Mouse (Mus musculus) gastrocnemius, postnatal 4 days (tissue): ENCODE data around the gene Poc1a. TPM values are rescaled to one million over a fixed set of nuclear protein-coding genes. Genes with fewer than 3 reads are reported as not detected.

Experiments
- DNase-seq, 2 experiments: peaks; one replicate each; pipeline ENCODE4 v3.0.0; 2021 to 2022; ENCODE audit warnings: low spot score in 2 of 2, mixed read lengths in 2 of 2
- total RNA-seq, 2 experiments: library from RNA; stranded (reverse); gene quantifications; 2 replicates each; pipeline ENCODE4 v1.2.3; 2021

Gene Poc1a
- total RNA-seq, 2 experiments from 2014 or later: 5.4 to 5.8 TPM

GRCm38 (mm10) chr9:106361140-106361539 is 80.3 kb downstream of the Poc1a start:
- no peak for DNase-seq

- DNase-seq: no peak
Observed at GRCm38 (mm10) chr9:106365333-106365732, 84.5 kb downstream of the Poc1a start.

DNA sequence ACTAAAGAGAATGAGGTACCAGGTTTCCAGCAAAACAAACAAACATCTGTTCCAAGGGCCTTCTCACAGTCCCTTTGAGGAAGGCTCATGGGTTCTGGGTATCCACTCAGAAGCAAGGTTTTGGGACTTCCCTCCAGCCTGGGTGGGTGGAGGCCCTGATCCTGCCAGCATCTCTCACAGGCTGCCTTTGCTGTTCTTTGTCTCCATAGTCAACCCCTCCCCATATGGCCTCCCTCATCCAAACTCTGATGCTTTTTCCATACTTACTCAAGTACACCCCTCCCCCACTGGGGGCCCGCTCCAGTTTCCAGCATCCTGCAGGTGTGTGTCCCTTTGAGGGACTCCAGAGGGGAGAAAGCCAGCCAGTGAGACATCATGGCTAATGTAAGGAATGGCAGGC is 85.3 kb downstream of the Poc1a start:
- no peak for DNase-seq

- no peak for DNase-seq
Observed at GRCm38 (mm10) chr9:106367001-106367400, 86.1 kb downstream of the Poc1a start.

GRCm38 (mm10) chr9:106367592-106368111 is 86.8 kb downstream of the Poc1a start:
- peak; percentile 93 to 97 for DNase-seq

DNA sequence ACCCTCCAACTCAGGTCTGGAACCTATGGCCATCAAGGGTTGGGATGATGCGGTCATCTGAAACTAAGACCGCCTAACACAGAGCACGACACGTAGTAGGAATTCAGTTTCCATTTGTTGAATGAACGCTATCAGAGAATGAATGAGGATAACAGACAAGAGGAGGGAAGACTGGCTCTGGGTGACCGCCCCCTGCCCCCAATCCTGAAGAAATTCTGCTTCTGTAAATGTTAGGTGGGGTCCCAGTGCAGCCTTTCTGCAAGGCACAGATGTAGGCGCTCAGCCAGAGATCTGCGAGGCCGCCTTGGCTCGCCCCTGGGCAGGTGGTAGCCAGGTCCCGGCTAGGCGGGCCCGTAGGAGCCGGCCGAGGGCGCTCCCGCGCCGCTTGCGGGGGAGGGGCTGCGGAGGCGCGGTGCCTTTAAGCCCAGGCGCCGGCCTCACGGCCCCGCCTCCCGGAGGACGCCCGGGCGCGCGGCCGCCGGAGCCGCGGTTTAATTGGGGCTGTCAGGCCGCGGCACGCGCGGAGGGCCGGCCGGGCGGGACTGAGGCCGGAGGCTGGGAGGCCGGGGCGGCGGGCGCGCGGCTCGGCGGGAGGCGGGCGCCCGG is 87.4 kb downstream of the Poc1a start, which contains the start of gene Dusp7:
Dusp7 (plus strand) TSS at position 521 of the 606 bp plus-strand sequence.
- DNase-seq: peak; percentile 76 to 82

DNA sequence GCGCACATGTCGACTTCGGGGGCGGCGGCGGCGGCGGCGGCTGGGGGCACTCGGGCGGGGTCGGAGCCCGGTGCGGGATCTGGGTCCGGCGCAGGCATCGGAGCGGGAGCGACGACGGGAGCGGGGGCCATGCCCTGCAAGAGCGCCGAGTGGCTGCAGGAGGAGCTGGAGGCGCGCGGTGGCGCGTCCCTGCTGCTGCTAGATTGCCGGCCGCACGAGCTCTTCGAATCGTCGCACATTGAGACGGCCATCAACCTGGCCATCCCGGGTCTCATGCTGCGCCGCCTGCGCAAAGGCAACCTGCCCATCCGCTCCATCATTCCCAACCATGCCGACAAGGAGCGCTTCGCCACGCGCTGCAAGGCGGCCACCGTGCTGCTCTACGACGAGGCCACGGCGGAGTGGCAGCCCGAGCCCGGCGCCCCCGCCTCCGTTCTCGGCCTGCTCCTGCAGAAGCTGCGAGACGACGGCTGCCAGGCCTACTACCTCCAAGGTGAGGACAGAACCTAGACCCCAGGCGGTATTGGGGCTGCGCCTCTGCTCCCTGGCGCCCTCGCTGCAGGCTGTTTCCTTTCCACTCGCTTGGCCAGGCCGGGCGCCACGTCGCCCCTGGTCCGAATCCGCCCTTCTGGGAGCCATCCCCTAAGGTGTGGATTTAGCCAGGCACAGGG is 88.1 kb downstream of the Poc1a start:
- DNase-seq: peak; percentile 49 to 69

- DNase-seq: peak in 1 of 2 experiments; percentile 37
Observed at GRCm38 (mm10) chr9:106369801-106370485, 89.1 kb downstream of the Poc1a start.

DNA sequence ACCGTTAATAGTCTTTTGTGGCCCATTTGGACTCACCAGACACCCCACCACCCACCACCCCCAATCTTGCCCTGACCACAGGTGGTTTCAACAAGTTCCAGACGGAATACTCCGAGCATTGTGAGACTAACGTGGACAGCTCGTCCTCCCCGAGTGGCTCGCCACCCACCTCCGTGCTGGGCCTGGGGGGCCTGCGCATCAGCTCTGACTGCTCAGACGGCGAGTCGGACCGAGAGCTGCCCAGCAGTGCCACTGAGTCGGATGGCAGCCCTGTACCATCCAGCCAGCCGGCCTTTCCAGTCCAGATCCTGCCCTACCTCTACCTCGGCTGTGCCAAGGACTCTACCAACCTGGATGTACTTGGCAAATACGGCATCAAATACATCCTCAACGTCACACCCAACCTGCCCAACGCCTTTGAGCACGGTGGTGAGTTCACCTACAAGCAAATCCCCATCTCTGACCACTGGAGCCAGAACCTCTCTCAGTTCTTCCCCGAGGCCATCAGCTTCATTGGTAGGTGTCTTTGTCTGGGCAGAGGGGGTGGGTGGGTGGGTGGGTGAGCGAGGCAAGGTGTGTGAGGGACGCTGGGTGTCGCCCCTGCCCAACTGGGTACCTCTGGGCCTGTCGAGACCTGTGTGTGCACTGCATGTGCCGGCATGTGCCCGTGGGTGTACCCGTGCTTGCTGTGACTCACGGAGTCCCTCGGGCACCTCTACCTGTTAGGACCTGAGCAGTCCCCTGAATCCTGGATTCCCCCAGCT is 89.9 kb downstream of the Poc1a start:
- DNase-seq: no peak

- DNase-seq: no peak
Observed at GRCm38 (mm10) chr9:106371384-106371671, 90.5 kb downstream of the Poc1a start.

GRCm38 (mm10) chr9:106371776-106372175 is 90.9 kb downstream of the Poc1a start:
- peak; percentile 45 to 74 for DNase-seq

- no peak for DNase-seq
Observed at GRCm38 (mm10) chr9:106372431-106373412, 91.9 kb downstream of the Poc1a start.

GRCm38 (mm10) chr9:106373973-106374372 is 93.1 kb downstream of the Poc1a start:
- no peak for DNase-seq

DNA sequence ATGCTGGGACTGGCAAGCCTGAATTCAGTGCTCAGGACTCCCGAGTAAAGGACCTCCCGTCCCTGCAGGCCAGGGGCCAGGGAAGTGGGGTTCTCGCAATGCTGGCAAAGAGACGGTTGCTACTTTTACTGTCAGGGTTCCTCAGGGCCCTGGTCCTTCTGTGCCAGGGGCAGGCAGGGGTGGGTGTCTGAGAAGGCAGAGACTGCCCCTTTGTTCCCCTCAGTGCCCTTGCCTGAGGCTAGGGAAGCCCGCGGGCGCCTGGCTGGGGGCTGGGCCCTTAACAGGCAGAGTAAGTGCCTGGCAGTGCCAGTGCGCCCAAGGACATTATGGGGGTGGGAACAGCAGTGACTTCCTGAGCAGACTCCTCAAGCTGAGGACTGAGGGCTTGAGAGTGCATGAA is 96.4 kb downstream of the Poc1a start:
- no peak for DNase-seq

GRCm38 (mm10) chr9:106378045-106378444 is 97.2 kb downstream of the Poc1a start:
- DNase-seq: no peak

GRCm38 (mm10) chr9:106378753-106379152 is 97.9 kb downstream of the Poc1a start:
- no peak for DNase-seq

DNA sequence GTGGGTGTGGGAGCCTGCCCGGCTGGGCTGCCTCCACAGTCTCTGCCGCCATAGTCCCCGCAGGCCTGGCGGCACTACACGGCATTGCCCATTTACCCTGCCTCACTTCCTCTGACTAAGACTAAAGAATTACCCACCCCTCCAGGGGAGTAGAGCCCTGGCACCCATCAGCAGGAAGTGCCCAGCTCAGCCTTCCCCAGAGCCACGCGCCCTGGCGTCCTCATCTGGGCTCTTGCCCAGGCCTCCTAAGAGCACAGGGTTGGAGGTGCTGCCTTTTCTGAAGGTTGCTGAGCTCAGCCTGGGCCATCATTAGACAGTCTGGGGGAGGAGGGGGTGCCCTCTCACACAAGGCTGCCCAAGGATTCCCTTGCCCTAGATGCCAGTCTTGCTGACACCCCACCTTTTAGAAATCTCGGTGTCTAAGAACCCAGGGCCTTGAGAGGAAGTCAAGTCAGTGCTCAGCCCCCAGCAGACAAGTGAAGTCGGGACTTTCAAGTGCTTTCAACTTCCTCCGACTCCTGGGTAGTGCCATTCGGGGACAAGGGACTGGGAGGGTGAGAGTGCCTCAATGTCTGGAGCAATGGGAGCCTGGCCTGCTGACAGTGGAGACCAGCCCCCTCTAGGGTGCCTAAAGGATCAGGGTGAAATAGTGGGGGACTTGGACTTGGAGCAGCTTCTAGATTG is 105.5 kb downstream of the Poc1a start:
- DNase-seq: no peak

DNA sequence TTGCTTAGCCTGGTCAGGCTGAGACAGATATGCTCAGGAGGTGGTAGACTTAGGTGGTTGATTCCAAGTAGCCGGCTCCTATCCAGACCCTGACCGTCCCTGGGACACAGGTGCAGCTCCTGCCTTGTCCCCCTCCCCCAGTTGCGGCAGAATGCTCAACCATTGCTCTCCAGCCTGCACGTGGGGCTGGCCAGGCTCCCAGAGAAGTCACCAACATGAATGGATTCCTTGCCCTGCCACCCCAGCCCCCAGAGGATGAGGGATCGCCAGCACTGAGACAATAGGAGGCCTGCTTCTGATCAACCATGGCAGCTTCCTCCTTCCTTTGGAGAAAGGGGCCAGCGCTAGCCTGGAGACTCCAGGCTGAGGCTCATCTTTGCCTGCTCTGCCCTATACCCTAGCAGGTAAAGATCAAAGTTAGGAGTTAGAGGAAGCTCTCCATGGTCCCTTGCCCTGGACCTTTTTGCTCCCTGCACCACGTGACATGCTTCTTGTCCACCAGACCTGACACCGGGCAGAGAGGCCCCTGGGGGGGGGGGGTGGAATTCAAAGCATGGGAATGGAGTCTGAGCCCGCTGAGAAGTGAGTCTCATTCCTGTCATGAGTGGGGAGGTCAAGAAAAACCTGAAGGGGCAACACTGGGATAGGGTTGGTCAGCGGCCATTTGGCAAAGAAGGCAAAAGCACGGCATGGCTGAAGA is 112.1 kb downstream of the Poc1a start:
- no peak for DNase-seq

GRCm38 (mm10) chr9:106393548-106393947 is 112.7 kb downstream of the Poc1a start:
- DNase-seq: no peak
